12 mouse cellular contexts compared by ENCODE assay signal in the genomic region with DNA sequence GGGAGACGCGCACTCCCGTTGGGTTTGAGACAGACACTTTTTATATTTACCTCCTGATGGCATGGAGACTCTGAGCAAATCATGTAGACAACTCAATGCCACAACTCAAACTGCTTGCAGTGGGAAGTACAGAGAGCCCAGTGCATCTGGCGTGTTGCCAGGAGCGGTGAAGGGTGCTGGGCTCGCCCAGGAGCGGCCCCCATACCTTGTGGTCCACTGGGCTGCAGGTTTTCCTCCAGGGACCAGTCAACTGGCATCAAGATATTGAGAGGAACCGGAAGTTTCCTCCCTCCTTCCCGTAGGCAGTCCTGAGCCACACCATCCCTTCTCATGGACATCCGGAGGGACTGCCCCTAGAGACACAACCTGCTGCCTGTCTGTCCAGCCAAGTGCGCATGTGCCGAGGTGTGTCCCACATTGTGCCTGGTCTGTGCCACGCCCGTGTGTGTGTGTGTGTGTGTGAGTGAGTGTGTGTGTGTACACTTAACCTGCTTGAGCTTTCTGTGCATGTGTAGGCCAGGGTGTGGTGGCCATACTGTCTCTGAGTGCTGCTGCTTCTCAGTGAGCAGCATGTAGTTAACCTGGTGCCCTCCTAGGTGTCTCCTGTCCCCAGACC. TPM values are rescaled to one million over a fixed set of nuclear protein-coding genes. Genes with fewer than 3 reads are reported as not detected.
A peak's percentile ranks its signal among the peaks of the same experiment; 100 is the strongest.
DNase-seq lines count a peak whose midpoint lies in the region; ATAC-seq and TF ChIP-seq lines count a peak whose summit lies in the region.
"Had no signal": no experiment of that assay in that cellular context is flagged by ENCODE, and none has a peak within 500 bp of the region (broad histone marks: within the 10 kb centered on the region; RNA-seq: fewer than 3 reads in every experiment).

No protein-coding gene starts in this region.

- no peak overlapping the region for H3K4me2 ChIP-seq in heart, postnatal 0 days (ENCODE audit: low read depth, low read length)
- H3K4me2 ChIP-seq in heart, embryonic 12.5 days: no peak overlapping the region
- H3K4me2 ChIP-seq in stomach, embryonic 15.5 days: no peak overlapping the region
- H3K4me2 ChIP-seq: midbrain, embryonic 13.5 days; neural tube, embryonic 12.5 days had no signal

- no peak overlapping the region for H3K27ac ChIP-seq in heart, postnatal 0 days (ENCODE audit: low read depth)
- no peak overlapping the region for H3K27ac ChIP-seq in heart, embryonic 12.5 days (ENCODE audit: poor library complexity, severe bottlenecking)
- H3K27ac ChIP-seq in stomach, embryonic 15.5 days: no peak overlapping the region
- H3K27ac ChIP-seq: midbrain, embryonic 13.5 days; neural tube, embryonic 12.5 days had no signal

- no peak for TF ChIP-seq EP300 in heart, postnatal 0 days (IDR thresholded peaks at IDR 0.05; ENCODE audit: low read depth)

- peaks cover 60% of the 10 kb centered on the region for H3K36me3 ChIP-seq in heart, postnatal 0 days (replicated peaks; ENCODE audit: control insufficient read depth, insufficient read depth, low read length)
- peaks cover 67% of the 10 kb centered on the region for H3K36me3 ChIP-seq in heart, embryonic 12.5 days
- peaks cover 36% of the 10 kb centered on the region for H3K36me3 ChIP-seq in stomach, embryonic 15.5 days

- no peaks in the 10 kb centered on the region for H3K27me3 ChIP-seq in heart, postnatal 0 days (ENCODE audit: control insufficient read depth, insufficient read depth, low read length)
- H3K27me3 ChIP-seq in heart, embryonic 12.5 days (replicated peaks): no peaks in the 10 kb centered on the region
- H3K27me3 ChIP-seq in stomach, embryonic 15.5 days (replicated peaks): no peaks in the 10 kb centered on the region
- H3K27me3 ChIP-seq: midbrain, embryonic 13.5 days; neural tube, embryonic 12.5 days had no signal

- H3K9ac ChIP-seq in heart, postnatal 0 days (replicated peaks; ENCODE audit: low read depth, low read length): no peak overlapping the region
- H3K9ac ChIP-seq in heart, embryonic 12.5 days: no peak overlapping the region
- H3K9ac ChIP-seq in stomach, embryonic 15.5 days: no peak overlapping the region
- H3K9ac ChIP-seq: midbrain, embryonic 13.5 days; neural tube, embryonic 12.5 days had no signal

- H3K9me3 ChIP-seq in heart, postnatal 0 days (replicated peaks; ENCODE audit: control insufficient read depth, low read length): no peaks in the 10 kb centered on the region
- no peaks in the 10 kb centered on the region for H3K9me3 ChIP-seq in heart, embryonic 12.5 days (replicated peaks)
- no peaks in the 10 kb centered on the region for H3K9me3 ChIP-seq in stomach, embryonic 15.5 days
- H3K9me3 ChIP-seq: midbrain, embryonic 13.5 days; neural tube, embryonic 12.5 days had no signal

- H3K4me1 ChIP-seq in heart, postnatal 0 days (ENCODE audit: control insufficient read depth, insufficient read depth): no peaks in the 10 kb centered on the region
- no peaks in the 10 kb centered on the region for H3K4me1 ChIP-seq in heart, embryonic 12.5 days (replicated peaks)
- H3K4me1 ChIP-seq in stomach, embryonic 15.5 days: peaks cover 3% of the 10 kb centered on the region; the same call in 1 of the 2 replicates
- H3K4me1 ChIP-seq: midbrain, embryonic 13.5 days; neural tube, embryonic 12.5 days had no signal

- no peak for TF ChIP-seq CTCF in heart, postnatal 0 days (IDR thresholded peaks at IDR 0.05; ENCODE audit: low read depth)

- H3K4me3 ChIP-seq in heart, postnatal 0 days (ENCODE audit: low read depth, low read length): no peak overlapping the region
- no peak overlapping the region for H3K4me3 ChIP-seq in heart, embryonic 12.5 days
- no peak overlapping the region for H3K4me3 ChIP-seq in stomach, embryonic 15.5 days (replicated peaks)
- H3K4me3 ChIP-seq: midbrain, embryonic 13.5 days; neural tube, embryonic 12.5 days had no signal

- 0 out of 2 replicates have a peak, but pooled peaks have one; percentile 21 for ATAC-seq in heart, postnatal 0 days (ENCODE audit: insufficient read depth, low read depth)
- ATAC-seq in heart, embryonic 12.5 days (ENCODE audit: insufficient number of reproducible peaks, low FRiP score): no peak; the same call in 1 of the 2 replicates
- ATAC-seq in stomach, embryonic 15.5 days (ENCODE audit: insufficient read depth, low FRiP score, low read depth): 0 out of 2 replicates have a peak, but pooled peaks have one; percentile 16

- peak; percentile 37 for DNase-seq in adrenal gland, postnatal 25 days
- DNase-seq in adrenal gland, adult 18-20 months (ENCODE audit: low spot score in 2 of 2): no peak
- no peak for DNase-seq in heart, postnatal 0 days (ENCODE audit: low spot score)
- peak; percentile 65 for DNase-seq in kidney, postnatal 10 days
- no peak for DNase-seq in kidney, adult 8-10 months
- DNase-seq in Muller cell, postnatal 12 days (ENCODE audit: inconsistent ontology term): no peak
- DNase-seq: cerebellum, adult 9-11 months; right cerebral cortex, postnatal 4 days had no signal

- WGBS in heart, postnatal 0 days: 74% methylated on average over 14 of the region's 14 CpGs
- 90% methylated on average over 14 of the region's 14 CpGs for WGBS in heart, embryonic 12.5 days
- WGBS in stomach, embryonic 15.5 days: 82% methylated on average over 14 of the region's 14 CpGs

RNA-seq across cellular contexts. Expression of a gene that starts 12.9 kb away (rescaled TPM):
- 9.8 and 16.3 TPM in 2 replicates for total RNA-seq in adrenal gland, postnatal 25 days (2021)
- 10 to 100 TPM; 16.3 to 19.8 TPM for total RNA-seq in adrenal gland, adult 18-20 months (2021)
- 8.0 and 21.3 TPM in 2 replicates for total RNA-seq in heart, postnatal 0 days (2014; rRNA removed; ENCODE audit: low replicate concordance)
- 2.0 and 2.3 TPM in 2 replicates for polyA plus RNA-seq in heart, postnatal 0 days (2015; fragmentation: Nextera tagmentation; extraction: Ambion mirVana)
- 6.6 and 7.3 TPM in 2 replicates for polyA plus RNA-seq in heart, embryonic 12.5 days (2016; fragmentation: Nextera tagmentation; extraction: Ambion mirVana)
- 6.0 and 7.3 TPM in 2 replicates for polyA plus RNA-seq in stomach, embryonic 15.5 days (2015; fragmentation: Nextera tagmentation; extraction: Ambion mirVana)

RNA-seq across cellular contexts. Expression of a gene that starts 37.2 kb away (rescaled TPM):
- 9.0 and 11.2 TPM in 2 replicates for total RNA-seq in adrenal gland, postnatal 25 days (2021)
- total RNA-seq in adrenal gland, adult 18-20 months (2021): 1 to 10 TPM; 5.8 to 5.9 TPM
- total RNA-seq in heart, postnatal 0 days (2014; rRNA removed; ENCODE audit: low replicate concordance): 22.3 and 25.9 TPM in 2 replicates
- polyA plus RNA-seq in heart, postnatal 0 days (2015; fragmentation: Nextera tagmentation; extraction: Ambion mirVana): 5.2 and 5.8 TPM in 2 replicates
- 6.8 TPM in 2 replicates for polyA plus RNA-seq in heart, embryonic 12.5 days (2016; fragmentation: Nextera tagmentation; extraction: Ambion mirVana)
- polyA plus RNA-seq in stomach, embryonic 15.5 days (2015; fragmentation: Nextera tagmentation; extraction: Ambion mirVana): 8.9 and 9.9 TPM in 2 replicates

RNA-seq across cellular contexts. Expression of a gene that starts 43.0 kb away (rescaled TPM):
- total RNA-seq in adrenal gland, postnatal 25 days (2021): 98.7 and 131 TPM in 2 replicates
- 100 to 1,000 TPM; 275 to 349 TPM for total RNA-seq in adrenal gland, adult 18-20 months (2021)
- 40.2 and 56.0 TPM in 2 replicates for total RNA-seq in heart, postnatal 0 days (2014; rRNA removed; ENCODE audit: low replicate concordance)
- polyA plus RNA-seq in heart, postnatal 0 days (2015; fragmentation: Nextera tagmentation; extraction: Ambion mirVana): 7.4 and 8.6 TPM in 2 replicates
- 14.4 and 17.4 TPM in 2 replicates for polyA plus RNA-seq in heart, embryonic 12.5 days (2016; fragmentation: Nextera tagmentation; extraction: Ambion mirVana)
- polyA plus RNA-seq in stomach, embryonic 15.5 days (2015; fragmentation: Nextera tagmentation; extraction: Ambion mirVana): 10.6 and 11.2 TPM in 2 replicates

Comparison
In these comparisons a context has a peak if more than half of its experiments do, and no peak if none do; other contexts are left out.
1. DNase-seq: peak in adrenal gland, postnatal 25 days (single experiment) and kidney, postnatal 10 days (single experiment); none in adrenal gland, adult 18-20 months (0 of 2), heart, postnatal 0 days (single experiment), kidney, adult 8-10 months (0 of 2) and Muller cell, postnatal 12 days (single experiment).